Mouse (Mus musculus): ENCODE measurements around the gene Cpz. TPM values are rescaled to one million over a fixed set of nuclear protein-coding genes. Genes with fewer than 3 reads are reported as not detected.
A peak's percentile ranks its signal among the peaks of the same experiment; 100 is the strongest.

Gene Cpz
- polyA plus RNA-seq, 1 experiment from 2014 or later: 11.7 TPM

- Histone ChIP-seq H3K27me3 (replicated peaks; ENCODE audit: control insufficient read depth, insufficient read depth, low read length) (no peaks in the 10 kb centered on the region), H3K27ac (ENCODE audit: low read depth) (no peak overlapping the region), H3K4me3 (ENCODE audit: low read depth, low read length) (no peak overlapping the region), H3K4me1 (replicated peaks; ENCODE audit: control insufficient read depth, insufficient read depth, low read length) (peaks cover 18% of the 10 kb centered on the region; the same call in 1 of the 2 replicates), H3K36me3 (ENCODE audit: control insufficient read depth, insufficient read depth, low read length) (no peaks in the 10 kb centered on the region), H3K9ac (ENCODE audit: low read length) (no peak overlapping the region), H3K9me3 (ENCODE audit: control insufficient read depth, low read length) (no peaks in the 10 kb centered on the region), H3K4me2 (ENCODE audit: low read length) (no peak overlapping the region)
- ATAC-seq (replicated peaks; ENCODE audit: low FRiP score, low TSS enrichment, low read depth): no peak
- DNase-seq (ENCODE audit: low spot score): no peak
- WGBS: 89% methylated on average over 3 of the region's 3 CpGs
Observed at GRCm38 (mm10) chr5:35538022-35538421, 12.5 kb upstream of the Cpz start.

- DNase-seq (ENCODE audit: low spot score): no peak
- 63% methylated on average over 1 of the region's 1 CpGs for WGBS
- Histone ChIP-seq H3K27ac (ENCODE audit: low read depth) (no peak overlapping the region), H3K4me3 (ENCODE audit: low read depth, low read length) (no peak overlapping the region), H3K27me3 (replicated peaks; ENCODE audit: control insufficient read depth, insufficient read depth, low read length) (no peaks in the 10 kb centered on the region), H3K4me2 (ENCODE audit: low read length) (no peak overlapping the region), H3K4me1 (replicated peaks; ENCODE audit: control insufficient read depth, insufficient read depth, low read length) (peaks cover 18% of the 10 kb centered on the region; the same call in 1 of the 2 replicates), H3K9me3 (ENCODE audit: control insufficient read depth, low read length) (no peaks in the 10 kb centered on the region), H3K9ac (ENCODE audit: low read length) (no peak overlapping the region), H3K36me3 (ENCODE audit: control insufficient read depth, insufficient read depth, low read length) (no peaks in the 10 kb centered on the region)
- ATAC-seq (replicated peaks; ENCODE audit: low FRiP score, low TSS enrichment, low read depth): no peak
Observed at GRCm38 (mm10) chr5:35537474-35537873, 12.0 kb upstream of the Cpz start.

GRCm38 (mm10) chr5:35536271-35536670, 10.8 kb upstream of the Cpz start:
- Histone ChIP-seq H3K4me1 (replicated peaks; ENCODE audit: control insufficient read depth, insufficient read depth, low read length) (peaks cover 15% of the 10 kb centered on the region; the same call in 1 of the 2 replicates), H3K9me3 (ENCODE audit: control insufficient read depth, low read length) (no peaks in the 10 kb centered on the region), H3K4me3 (ENCODE audit: low read depth, low read length) (no peak overlapping the region), H3K9ac (ENCODE audit: low read length) (no peak overlapping the region), H3K36me3 (ENCODE audit: control insufficient read depth, insufficient read depth, low read length) (no peaks in the 10 kb centered on the region), H3K27ac (ENCODE audit: low read depth) (no peak overlapping the region), H3K4me2 (ENCODE audit: low read length) (no peak overlapping the region), H3K27me3 (replicated peaks; ENCODE audit: control insufficient read depth, insufficient read depth, low read length) (no peaks in the 10 kb centered on the region)
- 66% methylated on average over 3 of the region's 3 CpGs for WGBS
- no peak for ATAC-seq (replicated peaks; ENCODE audit: low FRiP score, low TSS enrichment, low read depth)
- no peak for DNase-seq (ENCODE audit: low spot score)

GRCm38 (mm10) chr5:35531586-35531985, 6.1 kb upstream of the Cpz start:
- DNase-seq (ENCODE audit: low spot score) (peak; percentile 82), ATAC-seq (replicated peaks; ENCODE audit: low FRiP score, low TSS enrichment, low read depth) (no peak)
- Histone ChIP-seq H3K36me3 (ENCODE audit: control insufficient read depth, insufficient read depth, low read length) (no peaks in the 10 kb centered on the region), H3K27ac (ENCODE audit: low read depth) (no peak overlapping the region), H3K4me2 (ENCODE audit: low read length) (no peak overlapping the region), H3K4me3 (ENCODE audit: low read depth, low read length) (no peak overlapping the region), H3K4me1 (replicated peaks; ENCODE audit: control insufficient read depth, insufficient read depth, low read length) (no peaks in the 10 kb centered on the region), H3K9ac (ENCODE audit: low read length) (no peak overlapping the region), H3K9me3 (ENCODE audit: control insufficient read depth, low read length) (no peaks in the 10 kb centered on the region), H3K27me3 (replicated peaks; ENCODE audit: control insufficient read depth, insufficient read depth, low read length) (no peaks in the 10 kb centered on the region)
- 14% methylated on average over 10 of the region's 10 CpGs for WGBS

GRCm38 (mm10) chr5:35530442-35530841, 4.9 kb upstream of the Cpz start:
- DNase-seq (ENCODE audit: low spot score) (no peak), ATAC-seq (replicated peaks; ENCODE audit: low FRiP score, low TSS enrichment, low read depth) (no peak)
- Histone ChIP-seq H3K9ac (ENCODE audit: low read length) (no peak overlapping the region), H3K27me3 (replicated peaks; ENCODE audit: control insufficient read depth, insufficient read depth, low read length) (peaks cover 7% of the 10 kb centered on the region), H3K4me3 (ENCODE audit: low read depth, low read length) (no peak overlapping the region), H3K4me2 (ENCODE audit: low read length) (no peak overlapping the region), H3K4me1 (replicated peaks; ENCODE audit: control insufficient read depth, insufficient read depth, low read length) (peaks cover 9% of the 10 kb centered on the region), H3K9me3 (ENCODE audit: control insufficient read depth, low read length) (no peaks in the 10 kb centered on the region), H3K36me3 (ENCODE audit: control insufficient read depth, insufficient read depth, low read length) (no peaks in the 10 kb centered on the region), H3K27ac (ENCODE audit: low read depth) (no peak overlapping the region)
- WGBS: 15% methylated on average over 4 of the region's 4 CpGs

- no peaks in the 10 kb centered on the region for H3K9me3 ChIP-seq (ENCODE audit: control insufficient read depth, low read length)
- peak overlapping the region; percentile 35; the same call in 1 of the 2 replicates for H3K4me3 ChIP-seq (ENCODE audit: low read depth, low read length)
- 81% methylated on average over 2 of the region's 2 CpGs for WGBS
- peak overlapping the region; percentile 58 for H3K4me2 ChIP-seq (ENCODE audit: low read length)
- ATAC-seq (replicated peaks; ENCODE audit: low FRiP score, low TSS enrichment, low read depth) (no peak), DNase-seq (ENCODE audit: low spot score) (no peak)
- H3K4me1 ChIP-seq (replicated peaks; ENCODE audit: control insufficient read depth, insufficient read depth, low read length): peaks cover 9% of the 10 kb centered on the region
- H3K9ac ChIP-seq (ENCODE audit: low read length): no peak overlapping the region
- H3K36me3 ChIP-seq (ENCODE audit: control insufficient read depth, insufficient read depth, low read length): no peaks in the 10 kb centered on the region
- H3K27ac ChIP-seq (ENCODE audit: low read depth): no peak overlapping the region
- H3K27me3 ChIP-seq (replicated peaks; ENCODE audit: control insufficient read depth, insufficient read depth, low read length): peaks cover 23% of the 10 kb centered on the region
Observed at GRCm38 (mm10) chr5:35524381-35524780, 1.1 kb downstream of the Cpz start.

- H3K9me3 ChIP-seq (ENCODE audit: control insufficient read depth, low read length): no peaks in the 10 kb centered on the region
- H3K27ac ChIP-seq (ENCODE audit: low read depth): no peak overlapping the region
- no peak overlapping the region for H3K9ac ChIP-seq (ENCODE audit: low read length)
- H3K36me3 ChIP-seq (ENCODE audit: control insufficient read depth, insufficient read depth, low read length): no peaks in the 10 kb centered on the region
- H3K4me3 ChIP-seq (ENCODE audit: low read depth, low read length): no peak overlapping the region
- DNase-seq (ENCODE audit: low spot score) (peak; percentile 92), ATAC-seq (replicated peaks; ENCODE audit: low FRiP score, low TSS enrichment, low read depth) (0 out of 2 replicates have a peak, but pooled peaks have one; percentile 10)
- WGBS: 2% methylated on average over 5 of the region's 5 CpGs
- H3K4me2 ChIP-seq (ENCODE audit: low read length): peak overlapping the region; percentile 58
- H3K27me3 ChIP-seq (replicated peaks; ENCODE audit: control insufficient read depth, insufficient read depth, low read length): peaks cover 23% of the 10 kb centered on the region
- H3K4me1 ChIP-seq (replicated peaks; ENCODE audit: control insufficient read depth, insufficient read depth, low read length): peaks cover 9% of the 10 kb centered on the region
Observed at GRCm38 (mm10) chr5:35523735-35524134, 1.8 kb downstream of the Cpz start.

GRCm38 (mm10) chr5:35516781-35517180, 8.7 kb downstream of the Cpz start:
- Histone ChIP-seq H3K9me3 (ENCODE audit: control insufficient read depth, low read length) (no peaks in the 10 kb centered on the region), H3K4me2 (ENCODE audit: low read length) (no peak overlapping the region), H3K4me1 (replicated peaks; ENCODE audit: control insufficient read depth, insufficient read depth, low read length) (no peaks in the 10 kb centered on the region), H3K4me3 (ENCODE audit: low read depth, low read length) (no peak overlapping the region), H3K36me3 (ENCODE audit: control insufficient read depth, insufficient read depth, low read length) (no peaks in the 10 kb centered on the region), H3K27ac (ENCODE audit: low read depth) (no peak overlapping the region), H3K9ac (ENCODE audit: low read length) (no peak overlapping the region), H3K27me3 (replicated peaks; ENCODE audit: control insufficient read depth, insufficient read depth, low read length) (no peaks in the 10 kb centered on the region; the same call in 1 of the 2 replicates)
- no peak for ATAC-seq (replicated peaks; ENCODE audit: low FRiP score, low TSS enrichment, low read depth)
- 79% methylated on average over 11 of the region's 11 CpGs for WGBS
- DNase-seq (ENCODE audit: low spot score): no peak

- Histone ChIP-seq H3K27me3 (replicated peaks; ENCODE audit: control insufficient read depth, insufficient read depth, low read length) (no peaks in the 10 kb centered on the region), H3K4me1 (replicated peaks; ENCODE audit: control insufficient read depth, insufficient read depth, low read length) (no peaks in the 10 kb centered on the region), H3K36me3 (ENCODE audit: control insufficient read depth, insufficient read depth, low read length) (no peaks in the 10 kb centered on the region), H3K4me3 (ENCODE audit: low read depth, low read length) (no peak overlapping the region), H3K9me3 (ENCODE audit: control insufficient read depth, low read length) (no peaks in the 10 kb centered on the region), H3K4me2 (ENCODE audit: low read length) (no peak overlapping the region), H3K9ac (ENCODE audit: low read length) (no peak overlapping the region), H3K27ac (ENCODE audit: low read depth) (no peak overlapping the region)
- peak; percentile 88 for DNase-seq (ENCODE audit: low spot score)
- ATAC-seq (replicated peaks; ENCODE audit: low FRiP score, low TSS enrichment, low read depth): no peak
- WGBS: 26% methylated on average over 5 of the region's 5 CpGs
Observed at GRCm38 (mm10) chr5:35510589-35510988, 14.9 kb downstream of the Cpz start.

Data from intestine, embryonic 14.5 days (tissue).